Mouse (Mus musculus): ENCODE measurements at regions not wholly inside any gene's neighbourhood (a gene's known extent, or its start where the extent isn't known, plus 50 kb on each side); places are given as distances from the start of the nearest gene placed in this dataset.

- TF ChIP-seq CTCF (IDR thresholded peaks at IDR 0.05; ENCODE audit: borderline replicate concordance, control insufficient read depth, extremely low read depth, insufficient read depth, low read length, poor library complexity) (no peak), POLR2A (IDR thresholded peaks at IDR 0.05; ENCODE audit: control insufficient read depth, extremely low read depth, insufficient read depth, low read length, poor library complexity) (no peak)
These were observed 57.4 kb upstream of the Gpc1 start for GRCm38 (mm10) chr1:92774006-92774405.

Data from thymus, adult 2 months (tissue).